Mouse (Mus musculus): Measurements from ENCODE around the gene Clptm1. TPM values are rescaled to one million over a fixed set of nuclear protein-coding genes. Genes with fewer than 3 reads are reported as not detected.

Clptm1 gene
- polyA plus RNA-seq (2015; fragmentation: Nextera tagmentation; extraction: Ambion mirVana) = 76.9 and 78.8 TPM in 2 replicates

- peak; percentile 80 for TF ChIP-seq EP300 (IDR thresholded peaks at IDR 0.05)
- peak; percentile 68 for TF ChIP-seq CTCF (IDR thresholded peaks at IDR 0.05)
- Histone ChIP-seq H3K4me3 (ENCODE audit: low read depth, low read length) (peak within 1 kb of the TSS; percentile 98), H3K4me2 (replicated peaks; ENCODE audit: low read depth, low read length) (peak within 1 kb of the TSS; percentile 90), H3K27me3 (replicated peaks; ENCODE audit: insufficient read depth, low read length) (no peaks in the 10 kb centered on the region), H3K4me1 (ENCODE audit: insufficient read depth, low read depth, low read length) (peaks cover 17% of the 10 kb centered on the region; the same call in 1 of the 2 replicates), H3K9ac (replicated peaks; ENCODE audit: low read depth) (peak within 1 kb of the TSS; percentile 94), H3K36me3 (ENCODE audit: insufficient read depth, low read length) (no peaks in the 10 kb centered on the region), H3K9me3 (ENCODE audit: low read length) (no peaks in the 10 kb centered on the region), H3K27ac (ENCODE audit: low read length) (peak within 1 kb of the TSS; percentile 91)
- DNase-seq (ENCODE audit: low spot score) = peak; percentile 98
- peak; percentile 88 for ATAC-seq
- 2% methylated on average over 63 of the region's 63 CpGs for whole genome bisulfite sequencing
These were observed at the start of gene Clptm1 for GRCm38 (mm10) chr7:19664955-19665841. Gene Clptm1, minus strand, starts transcription at chr7:19665033.

DNA sequence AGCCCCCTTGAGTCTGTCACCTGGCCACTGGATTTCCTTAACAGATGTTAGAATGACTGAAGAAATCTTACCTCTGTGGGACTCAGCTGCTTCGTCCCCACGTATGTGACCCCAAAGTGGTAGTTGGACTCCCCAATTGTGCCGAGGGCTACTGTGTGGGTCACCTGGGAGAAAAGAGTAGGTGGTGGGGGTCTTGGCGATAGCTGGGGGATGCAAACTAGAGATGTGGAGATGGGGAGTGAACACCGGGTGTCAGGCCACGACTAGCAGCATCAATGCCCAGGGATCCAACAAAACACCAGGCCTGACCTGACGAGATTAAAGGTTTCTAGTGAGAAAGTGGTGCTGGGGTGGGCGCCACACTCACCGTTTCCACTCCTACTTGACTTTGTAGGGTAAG is 48.8 kb upstream of the Clptm1 start:
- Histone ChIP-seq H3K36me3 (ENCODE audit: insufficient read depth, low read length) (peaks cover 22% of the 10 kb centered on the region), H3K4me2 (replicated peaks; ENCODE audit: low read depth, low read length) (no peak overlapping the region), H3K27me3 (replicated peaks; ENCODE audit: insufficient read depth, low read length) (no peaks in the 10 kb centered on the region), H3K4me1 (ENCODE audit: insufficient read depth, low read depth, low read length) (no peaks in the 10 kb centered on the region), H3K9me3 (ENCODE audit: low read length) (no peaks in the 10 kb centered on the region), H3K9ac (replicated peaks; ENCODE audit: low read depth) (no peak overlapping the region), H3K27ac (ENCODE audit: low read length) (no peak overlapping the region), H3K4me3 (ENCODE audit: low read depth, low read length) (no peak overlapping the region)
- no peak for TF ChIP-seq EP300 (IDR thresholded peaks at IDR 0.05)
- TF ChIP-seq CTCF (IDR thresholded peaks at IDR 0.05) = no peak
- WGBS = 89% methylated on average over 9 of the region's 9 CpGs
- no peak for ATAC-seq
- no peak for DNase-seq (ENCODE audit: low spot score)

GRCm38 (mm10) chr7:19713196-19713595 is 48.4 kb upstream of the Clptm1 start:
- WGBS = 52% methylated on average over 4 of the region's 4 CpGs
- H3K4me1 ChIP-seq (ENCODE audit: insufficient read depth, low read depth, low read length) = no peaks in the 10 kb centered on the region
- H3K27ac ChIP-seq (ENCODE audit: low read length) = no peak overlapping the region
- no peak overlapping the region for H3K4me2 ChIP-seq (replicated peaks; ENCODE audit: low read depth, low read length)
- TF ChIP-seq EP300 (IDR thresholded peaks at IDR 0.05) (no peak), CTCF (IDR thresholded peaks at IDR 0.05) (peak; percentile 64)
- ATAC-seq (no peak), DNase-seq (ENCODE audit: low spot score) (peak; percentile 17)
- no peak overlapping the region for H3K4me3 ChIP-seq (ENCODE audit: low read depth, low read length)
- no peak overlapping the region for H3K9ac ChIP-seq (replicated peaks; ENCODE audit: low read depth)
- H3K36me3 ChIP-seq (ENCODE audit: insufficient read depth, low read length) = peaks cover 22% of the 10 kb centered on the region
- H3K9me3 ChIP-seq (ENCODE audit: low read length) = no peaks in the 10 kb centered on the region
- H3K27me3 ChIP-seq (replicated peaks; ENCODE audit: insufficient read depth, low read length) = no peaks in the 10 kb centered on the region

GRCm38 (mm10) chr7:19712414-19712813 is 47.6 kb upstream of the Clptm1 start:
- Histone ChIP-seq H3K4me1 (ENCODE audit: insufficient read depth, low read depth, low read length) (no peaks in the 10 kb centered on the region), H3K36me3 (ENCODE audit: insufficient read depth, low read length) (peaks cover 22% of the 10 kb centered on the region), H3K4me2 (replicated peaks; ENCODE audit: low read depth, low read length) (no peak overlapping the region), H3K27me3 (replicated peaks; ENCODE audit: insufficient read depth, low read length) (no peaks in the 10 kb centered on the region), H3K4me3 (ENCODE audit: low read depth, low read length) (no peak overlapping the region), H3K9me3 (ENCODE audit: low read length) (no peaks in the 10 kb centered on the region), H3K9ac (replicated peaks; ENCODE audit: low read depth) (no peak overlapping the region), H3K27ac (ENCODE audit: low read length) (no peak overlapping the region)
- TF ChIP-seq CTCF (IDR thresholded peaks at IDR 0.05) = peak; percentile 63
- no peak for TF ChIP-seq EP300 (IDR thresholded peaks at IDR 0.05)
- 58% methylated on average over 4 of the region's 4 CpGs for WGBS
- ATAC-seq (no peak), DNase-seq (ENCODE audit: low spot score) (no peak)

DNA sequence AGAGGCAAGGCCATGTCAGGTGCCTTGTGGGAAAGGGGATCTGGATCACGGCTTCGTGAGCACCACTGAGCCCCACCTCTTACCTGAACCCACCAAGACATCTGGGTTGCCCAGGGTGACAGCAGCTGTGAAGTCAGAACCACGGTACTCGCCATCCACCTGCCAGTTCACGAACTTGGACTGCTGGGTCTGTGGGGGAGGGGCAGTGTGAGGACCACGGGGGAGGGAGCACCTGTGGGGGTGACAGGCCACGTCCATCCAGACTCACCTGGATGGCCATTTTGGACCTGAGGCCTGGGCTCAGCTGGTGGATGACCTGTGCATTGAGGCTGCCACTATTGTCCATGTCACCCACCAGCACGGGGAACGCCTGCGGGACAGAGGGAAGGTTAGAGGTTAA is 45.8 kb upstream of the Clptm1 start:
- WGBS = 87% methylated on average over 10 of the region's 10 CpGs
- DNase-seq (ENCODE audit: low spot score) = no peak
- H3K27me3 ChIP-seq (replicated peaks; ENCODE audit: insufficient read depth, low read length) = no peaks in the 10 kb centered on the region
- no peak overlapping the region for H3K4me3 ChIP-seq (ENCODE audit: low read depth, low read length)
- H3K36me3 ChIP-seq (ENCODE audit: insufficient read depth, low read length) = peaks cover 22% of the 10 kb centered on the region
- no peak for TF ChIP-seq CTCF (IDR thresholded peaks at IDR 0.05)
- TF ChIP-seq EP300 (IDR thresholded peaks at IDR 0.05) = no peak
- no peaks in the 10 kb centered on the region for H3K4me1 ChIP-seq (ENCODE audit: insufficient read depth, low read depth, low read length)
- no peak overlapping the region for H3K27ac ChIP-seq (ENCODE audit: low read length)
- H3K4me2 ChIP-seq (replicated peaks; ENCODE audit: low read depth, low read length) = no peak overlapping the region
- no peak overlapping the region for H3K9ac ChIP-seq (replicated peaks; ENCODE audit: low read depth)
- no peaks in the 10 kb centered on the region for H3K9me3 ChIP-seq (ENCODE audit: low read length)
- no peak for ATAC-seq

- no peak overlapping the region for H3K9ac ChIP-seq (replicated peaks; ENCODE audit: low read depth)
- ATAC-seq (no peak), DNase-seq (ENCODE audit: low spot score) (no peak)
- TF ChIP-seq EP300 (IDR thresholded peaks at IDR 0.05) (no peak), CTCF (IDR thresholded peaks at IDR 0.05) (no peak)
- peaks cover 13% of the 10 kb centered on the region; the same call in 1 of the 2 replicates for H3K36me3 ChIP-seq (ENCODE audit: insufficient read depth, low read length)
- H3K4me2 ChIP-seq (replicated peaks; ENCODE audit: low read depth, low read length) = no peak overlapping the region
- peaks cover 4% of the 10 kb centered on the region; the same call in 1 of the 2 replicates for H3K4me1 ChIP-seq (ENCODE audit: insufficient read depth, low read depth, low read length)
- H3K9me3 ChIP-seq (ENCODE audit: low read length) = no peaks in the 10 kb centered on the region
- H3K4me3 ChIP-seq (ENCODE audit: low read depth, low read length) = no peak overlapping the region
- H3K27ac ChIP-seq (ENCODE audit: low read length) = no peak overlapping the region
- H3K27me3 ChIP-seq (replicated peaks; ENCODE audit: insufficient read depth, low read length) = no peaks in the 10 kb centered on the region
- 90% methylated on average over 7 of the region's 7 CpGs for WGBS
These were observed 40.4 kb upstream of the Clptm1 start for GRCm38 (mm10) chr7:19705271-19705670.

Measured in lung, postnatal 0 days (tissue).